Mouse (Mus musculus) ES-E14 (cell line): ENCODE data around the gene Lpin2.

Experiments
- CHD2 ChIP-seq: IDR thresholded peaks from 2 replicates; pipeline ENCODE4 v1.6.1; 2014; ENCODE audit warnings: mild to moderate bottlenecking, low read depth, low read length, inconsistent platforms
- HCFC1 ChIP-seq: IDR thresholded peaks from 2 replicates; pipeline ENCODE4 v1.6.1; 2012; ENCODE audit warnings: low read length, inconsistent platforms, borderline replicate concordance; ENCODE audit not compliant: insufficient read depth
- MAFK ChIP-seq: IDR thresholded peaks from 2 replicates; pipeline ENCODE4 v1.6.1; 2014; ENCODE audit warnings: mild to moderate bottlenecking, low read depth, low read length, inconsistent platforms; ENCODE audit not compliant: insufficient read depth
- ZC3H11A ChIP-seq: IDR thresholded peaks from 2 replicates; pipeline ENCODE4 v1.6.1; 2012; ENCODE audit warnings: low read depth, mild to moderate bottlenecking, inconsistent platforms, low read length, borderline replicate concordance
- ZNF384 ChIP-seq: IDR thresholded peaks from 2 replicates; pipeline ENCODE4 v1.6.1; 2012; ENCODE audit warnings: low read depth, low read length, inconsistent platforms

DNA sequence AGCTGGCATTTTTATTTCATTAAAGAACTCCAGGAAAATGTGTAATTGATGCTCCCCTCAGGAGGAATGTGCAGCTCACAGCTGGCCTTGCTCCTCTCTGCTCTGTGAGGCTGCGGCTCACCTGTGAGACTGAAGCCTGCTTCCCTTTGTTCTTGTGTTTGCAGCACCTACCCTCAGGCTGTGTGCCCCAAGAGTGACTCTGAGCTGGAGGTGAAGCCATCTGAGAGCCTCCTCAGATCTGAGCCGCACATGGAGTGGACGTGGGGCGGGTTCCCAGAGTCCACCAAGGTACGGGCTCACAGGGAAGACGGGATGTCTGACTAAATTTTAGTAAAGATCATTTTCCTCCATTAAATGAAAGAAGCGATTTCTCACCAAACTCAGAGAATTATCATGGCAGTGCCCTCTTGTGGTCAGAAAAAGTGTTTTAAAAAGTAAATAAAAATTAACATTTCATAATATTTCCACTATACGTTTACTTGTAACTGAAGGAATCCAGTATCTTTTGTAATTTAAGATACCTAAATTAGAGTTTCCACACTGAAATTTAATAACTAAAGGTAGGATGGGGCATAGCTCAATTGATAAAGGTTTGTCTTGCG lies 47.8 kb downstream of the Lpin2 start:
- TF ChIP-seq ZC3H11A = no peak
- no peak for TF ChIP-seq ZNF384
- TF ChIP-seq CHD2 = no peak
- TF ChIP-seq HCFC1 = no peak
- no peak for TF ChIP-seq MAFK
